Mouse (Mus musculus) forebrain, postnatal 0 days (tissue): ENCODE data around the gene Twnk. TPM values are rescaled to one million over a fixed set of nuclear protein-coding genes. Genes with fewer than 3 reads are reported as not detected.

Experiments used
- ATAC-seq: fragments of 200-750 bp; cut with Nextera tagmentation; 2 replicates; pipeline ENCODE4 v1.8.0; 2017; ENCODE audit warnings: mild to moderate bottlenecking, moderate library complexity
- DNase-seq: peaks from one replicate; pipeline ENCODE4 v3.0.0-alpha.2; 2015
- H3K27ac ChIP-seq: fragments of 300-500 bp; sonication (generic); 2 replicates; pipeline ENCODE4 v1.5.1; 2014; ENCODE audit warnings: low read depth, mild to moderate bottlenecking, antibody characterized with exemption, low read length, moderate library complexity, mixed read lengths
- H3K27me3 ChIP-seq: fragments of 300-500 bp; sonication (generic); 2 replicates; pipeline ENCODE4 v1.6.1; 2014; ENCODE audit warnings: mild to moderate bottlenecking, low read length, mixed read lengths; ENCODE audit not compliant: insufficient read depth
- H3K36me3 ChIP-seq: fragments of 300-500 bp; sonication (generic); 2 replicates; pipeline ENCODE4 v1.6.1; 2014; ENCODE audit warnings: mild to moderate bottlenecking, moderate library complexity; ENCODE audit not compliant: insufficient read depth
- H3K4me1 ChIP-seq: fragments of 300-500 bp; sonication (generic); 2 replicates; pipeline ENCODE4 v1.6.1; 2014; ENCODE audit warnings: antibody characterized with exemption; ENCODE audit not compliant: insufficient read depth
- H3K4me2 ChIP-seq: fragments of 300-500 bp; sonication (generic); 2 replicates; pipeline ENCODE4 v1.6.1; 2014; ENCODE audit warnings: low read depth, mild to moderate bottlenecking, moderate library complexity
- H3K4me3 ChIP-seq: fragments of 300-500 bp; sonication (generic); 2 replicates; pipeline ENCODE4 v1.5.1; 2014; ENCODE audit warnings: low read depth, low read length, mixed read lengths
- H3K9ac ChIP-seq: fragments of 300-500 bp; sonication (generic); 2 replicates; pipeline ENCODE4 v1.6.1; 2014; ENCODE audit warnings: mild to moderate bottlenecking
- H3K9me3 ChIP-seq: fragments of 300-500 bp; sonication (generic); 2 replicates; pipeline ENCODE4 v1.6.1; 2016; ENCODE audit warnings: low read length
- CTCF ChIP-seq: sonication (generic); IDR thresholded peaks from 2 replicates; pipeline ENCODE4 v1.5.1; 2016; ENCODE audit warnings: antibody characterized with exemption, control low read depth, low read depth
- WGBS: fragments of 180-500 bp; shearing (Covaris S2); extraction: QIAGEN DNeasy Blood & Tissue Kit; methylation state at CpG from one replicate; pipeline ENCODE4 v1.1.7; 2014; 5-methylcytosine and 5-hydroxymethylcytosine counted together
- polyA plus RNA-seq: library from polyadenylated mRNA; unstranded; fragments of >200 nt; fragmentation: Nextera tagmentation; extraction: Ambion mirVana; gene quantifications from 2 replicates; pipeline ENCODE4 v1.2.1, GENCODE M21; 2015
- total RNA-seq: library from RNA; depleted of rRNA; stranded (reverse); fragments of >200 nt; gene quantifications from 2 replicates; pipeline ENCODE4 v1.2.3, GENCODE M21; 2014

The Twnk gene
- total and polyA plus RNA-seq, 2 experiments from 2014 or later = 7.7 to 10.8 TPM

DNA sequence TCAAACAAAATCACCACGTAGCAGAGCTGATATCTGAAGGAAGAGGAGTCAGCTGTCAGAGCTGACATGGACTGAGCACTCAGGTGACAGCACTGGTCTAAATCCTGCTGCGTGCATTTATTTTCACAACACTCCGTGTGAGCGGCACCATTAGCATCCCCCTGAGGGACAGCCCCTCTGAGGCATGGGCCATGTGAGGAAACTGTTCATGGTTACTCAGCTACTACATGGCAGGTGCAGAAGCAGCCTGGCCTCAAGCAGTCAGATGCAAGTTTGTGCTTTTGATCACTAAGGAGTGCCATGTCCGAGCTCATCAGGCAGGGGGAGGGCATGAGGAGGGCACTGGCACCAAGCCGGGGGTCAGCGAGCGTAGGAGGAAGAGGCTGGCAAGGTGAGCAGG lies 5.8 kb upstream of the Twnk start:
- Histone ChIP-seq H3K4me1 (no peaks in the 10 kb centered on the region), H3K9me3 (no peaks in the 10 kb centered on the region), H3K9ac (no peak overlapping the region), H3K27me3 (no peaks in the 10 kb centered on the region), H3K36me3 (peaks cover 76% of the 10 kb centered on the region), H3K4me3 (no peak overlapping the region), H3K27ac (no peak overlapping the region), H3K4me2 (no peak overlapping the region)
- WGBS = 85% methylated on average over 8 of the region's 8 CpGs
- TF ChIP-seq CTCF = no peak
- no peak for ATAC-seq
- no peak for DNase-seq

DNA sequence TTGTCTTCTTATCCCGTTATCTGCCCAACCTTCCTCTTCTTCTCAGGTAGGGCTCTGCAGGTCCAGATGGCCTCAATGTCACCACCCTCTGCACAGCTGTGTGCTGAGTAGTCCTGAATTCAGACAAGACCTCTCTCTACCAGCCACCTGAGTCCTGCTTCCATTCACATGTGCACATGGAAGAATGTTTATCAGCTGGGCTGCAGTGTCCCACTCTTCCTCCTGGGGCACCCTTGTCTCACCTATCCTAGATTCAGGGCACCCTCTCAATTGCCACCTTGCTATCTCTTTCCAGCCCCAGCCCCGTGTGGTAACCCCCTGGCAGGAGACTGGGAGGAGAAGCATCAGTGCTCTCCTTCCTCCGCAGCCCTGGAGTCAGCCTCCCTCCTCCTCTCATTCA lies 3.2 kb upstream of the Twnk start:
- no peak overlapping the region for H3K27ac ChIP-seq
- H3K36me3 ChIP-seq = peaks cover 62% of the 10 kb centered on the region
- ATAC-seq (no peak), DNase-seq (no peak)
- no peak overlapping the region for H3K4me3 ChIP-seq
- TF ChIP-seq CTCF = peak; percentile 46; the same call in 1 of the 2 replicates
- no peaks in the 10 kb centered on the region for H3K9me3 ChIP-seq
- H3K4me2 ChIP-seq = no peak overlapping the region
- no peaks in the 10 kb centered on the region for H3K27me3 ChIP-seq
- H3K4me1 ChIP-seq = peaks cover 13% of the 10 kb centered on the region
- no peak overlapping the region for H3K9ac ChIP-seq
- 65% methylated on average over 3 of the region's 3 CpGs for WGBS

DNA sequence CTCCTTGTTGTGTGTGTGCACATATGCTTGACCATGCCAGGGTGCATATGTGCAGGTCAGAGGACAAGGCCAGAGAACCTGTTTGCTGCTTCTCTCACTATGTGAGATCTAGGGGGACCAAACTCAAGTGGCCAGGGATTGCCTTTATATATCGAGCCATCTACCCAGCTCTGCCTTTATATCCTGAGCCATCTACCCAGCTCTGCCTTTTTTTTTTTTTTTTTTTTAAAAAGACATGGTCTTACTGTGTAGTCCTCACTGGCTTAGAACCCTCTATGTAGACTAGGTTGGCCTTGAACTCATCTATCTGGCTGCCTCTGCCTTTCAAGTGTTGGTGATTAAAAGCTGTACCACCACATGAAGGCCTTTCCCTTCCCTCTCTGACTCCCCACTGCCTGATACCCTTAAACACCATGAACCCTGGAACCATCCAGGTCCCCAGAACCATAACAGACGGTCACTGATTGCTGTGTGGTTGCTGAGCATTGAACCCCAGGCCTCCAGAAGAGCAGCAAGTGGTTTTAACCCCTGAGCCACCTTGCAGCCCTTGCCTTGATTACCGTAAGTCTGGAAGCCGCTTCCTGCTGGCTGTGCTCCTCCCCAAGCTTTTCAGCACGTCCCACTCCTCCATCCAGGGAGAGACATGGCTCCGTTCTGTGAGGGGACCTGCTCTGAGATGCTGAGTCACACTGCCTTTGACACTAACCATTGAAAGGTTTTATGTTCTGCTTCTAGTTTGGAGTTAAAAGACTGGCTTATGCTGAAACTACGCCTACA lies 1.5 kb upstream of the Twnk start:
- no peak for TF ChIP-seq CTCF
- Histone ChIP-seq H3K4me1 (peaks cover 16% of the 10 kb centered on the region), H3K4me3 (no peak overlapping the region), H3K27ac (no peak overlapping the region), H3K9me3 (no peaks in the 10 kb centered on the region), H3K36me3 (peaks cover 46% of the 10 kb centered on the region), H3K4me2 (no peak overlapping the region), H3K9ac (no peak overlapping the region), H3K27me3 (no peaks in the 10 kb centered on the region)
- no peak for DNase-seq
- ATAC-seq = no peak
- WGBS = 88% methylated on average over 7 of the region's 7 CpGs

DNA sequence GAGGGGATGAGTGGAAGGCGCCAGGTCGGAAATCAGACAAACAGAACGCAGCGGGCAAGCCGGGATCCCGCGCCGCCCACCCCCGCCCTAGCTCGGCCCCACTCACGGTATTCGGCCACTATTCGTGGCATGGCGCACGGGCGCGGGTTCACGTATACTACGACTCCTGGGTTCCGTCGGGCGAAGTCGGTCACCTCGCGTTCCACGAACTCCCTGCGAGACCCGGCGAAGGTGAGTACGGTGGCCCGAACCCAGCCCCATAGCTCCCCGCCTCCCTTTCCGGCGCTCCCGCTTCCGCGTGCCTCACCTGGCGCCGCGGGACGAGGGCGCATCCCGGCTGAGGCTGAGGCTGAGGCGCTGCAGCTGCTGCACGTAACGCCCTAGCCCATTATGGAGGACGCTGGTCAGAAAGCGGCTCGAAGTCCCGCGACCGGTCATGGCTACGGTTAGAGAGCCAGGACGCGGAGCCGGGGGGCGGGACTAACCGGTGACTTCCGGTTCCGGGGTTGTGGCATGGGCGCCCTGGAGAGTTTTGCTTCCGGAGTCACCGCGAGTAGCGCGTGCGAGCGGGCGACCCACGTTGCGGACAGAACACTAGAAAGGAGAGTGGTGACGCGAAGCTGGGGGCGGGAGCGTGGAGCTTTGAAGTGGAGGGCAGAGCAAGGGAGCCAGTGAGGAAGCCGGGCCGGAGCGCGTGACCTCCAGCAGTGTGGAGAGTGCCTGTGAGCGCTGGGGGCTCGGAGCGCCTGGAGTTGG lies 672 bp downstream of the Twnk start, which contains the start of gene Mrpl43:
Gene Mrpl43 (minus strand): TSS at position 486 of the 756 bp plus-strand sequence.
- no peaks in the 10 kb centered on the region for H3K9me3 ChIP-seq
- peak within 1 kb of the TSS; percentile 80 for H3K9ac ChIP-seq
- ATAC-seq (peak; percentile 96), DNase-seq (peak; percentile 93)
- H3K4me1 ChIP-seq = peaks cover 16% of the 10 kb centered on the region
- H3K27me3 ChIP-seq = no peaks in the 10 kb centered on the region
- 2% methylated on average over 82 of the region's 82 CpGs for WGBS
- peaks cover 41% of the 10 kb centered on the region for H3K36me3 ChIP-seq
- peak within 1 kb of the TSS; percentile 92 for H3K4me2 ChIP-seq
- peak within 1 kb of the TSS; percentile 71 for H3K27ac ChIP-seq
- H3K4me3 ChIP-seq = peak within 1 kb of the TSS; percentile 94
- no peak for TF ChIP-seq CTCF

DNA sequence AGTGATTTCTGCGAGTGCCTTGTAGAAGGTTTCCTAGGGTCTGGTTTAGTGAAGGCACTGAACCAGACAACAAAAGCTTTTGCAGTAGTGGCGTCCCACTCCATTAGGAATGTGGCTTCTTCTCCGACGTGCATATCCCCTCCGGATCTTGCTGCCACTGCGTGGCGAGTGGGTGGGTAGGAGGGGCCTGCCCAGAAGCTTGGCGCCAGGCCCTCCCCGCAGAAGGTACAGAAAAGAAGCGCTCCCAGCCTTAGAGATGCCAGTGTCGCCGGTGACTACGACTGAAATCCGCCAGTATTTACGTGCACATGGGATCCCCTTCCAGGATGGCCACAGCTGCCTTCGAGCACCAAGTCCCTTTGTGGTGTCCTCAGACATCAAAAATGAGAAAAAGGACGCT lies 1.6 kb downstream of the Twnk start:
- no peak for TF ChIP-seq CTCF
- Histone ChIP-seq H3K4me1 (peaks cover 16% of the 10 kb centered on the region), H3K4me2 (peak overlapping the region; percentile 92), H3K36me3 (peaks cover 39% of the 10 kb centered on the region), H3K4me3 (peak overlapping the region; percentile 94), H3K9me3 (no peaks in the 10 kb centered on the region), H3K9ac (peak overlapping the region; percentile 80; the same call in 1 of the 2 replicates), H3K27me3 (no peaks in the 10 kb centered on the region), H3K27ac (peak overlapping the region; percentile 71)
- WGBS = 36% methylated on average over 17 of the region's 17 CpGs
- no peak for DNase-seq
- ATAC-seq = no peak

DNA sequence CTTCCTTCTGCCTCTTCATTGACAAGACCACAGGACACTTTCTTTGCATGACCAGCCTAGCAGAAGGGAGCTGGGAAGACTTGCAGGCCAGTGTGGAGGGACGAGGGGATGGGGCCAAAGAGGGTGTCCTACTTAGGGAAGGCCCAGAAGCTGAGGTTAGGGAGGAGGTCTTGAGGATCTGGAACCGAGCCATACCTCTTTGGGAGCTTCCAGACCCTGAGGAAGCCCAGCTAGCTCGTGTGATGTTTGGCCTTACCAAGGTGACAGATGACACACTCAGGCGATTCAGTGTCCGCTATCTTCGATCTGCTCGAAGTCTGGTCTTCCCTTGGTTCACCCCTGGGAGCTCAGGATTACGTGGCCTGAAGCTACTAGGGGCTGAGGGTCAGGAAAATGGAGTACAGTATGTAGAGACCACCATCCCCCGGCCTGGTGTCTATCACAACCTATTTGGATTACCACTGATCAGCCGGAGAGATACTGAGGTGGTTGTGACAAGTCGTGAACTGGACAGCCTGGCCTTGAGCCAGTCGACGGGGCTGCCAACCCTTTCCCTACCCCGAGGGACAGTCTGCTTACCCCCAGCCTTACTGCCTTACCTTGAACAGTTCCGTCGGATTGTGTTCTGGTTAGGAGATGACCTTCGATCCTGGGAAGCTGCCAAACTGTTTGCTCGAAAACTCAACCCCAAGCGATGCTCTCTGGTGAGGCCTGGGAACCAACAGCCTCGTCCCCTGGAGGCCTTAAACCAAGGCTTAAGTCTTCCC lies 2.1 kb downstream of the Twnk start:
- peak overlapping the region; percentile 92 for H3K4me2 ChIP-seq
- no peak for DNase-seq
- TF ChIP-seq CTCF = no peak
- H3K27ac ChIP-seq = no peak overlapping the region
- no peaks in the 10 kb centered on the region for H3K27me3 ChIP-seq
- peak overlapping the region; percentile 94 for H3K4me3 ChIP-seq
- H3K9ac ChIP-seq = 0 out of 2 replicates have a peak overlapping the region, but pooled peaks have one; percentile 80
- ATAC-seq = no peak
- peaks cover 37% of the 10 kb centered on the region for H3K36me3 ChIP-seq
- peaks cover 16% of the 10 kb centered on the region for H3K4me1 ChIP-seq
- H3K9me3 ChIP-seq = no peaks in the 10 kb centered on the region
- 93% methylated on average over 20 of the region's 20 CpGs for WGBS
